Mouse (Mus musculus) midbrain, embryonic 14.5 days (tissue): Measurements from ENCODE around the gene Lefty2. TPM values are rescaled to one million over a fixed set of nuclear protein-coding genes. Genes with fewer than 3 reads are reported as not detected.

Experiments used
- ATAC-seq: fragments of 200-750 bp; cut with Nextera tagmentation; 2 replicates; pipeline ENCODE4 v1.8.0; 2017; ENCODE audit warnings: moderate number of reproducible peaks, moderate library complexity; ENCODE audit not compliant: low FRiP score, low TSS enrichment
- DNase-seq: peaks from one replicate; pipeline ENCODE4 v3.0.0-alpha.2; 2015
- H3K27ac ChIP-seq: fragments of 300-500 bp; sonication (generic); replicated peaks from 2 replicates; pipeline ENCODE4 v1.5.1; 2014; ENCODE audit warnings: mild to moderate bottlenecking, low read depth, low read length, moderate library complexity
- H3K27me3 ChIP-seq: fragments of 300-500 bp; sonication (generic); 2 replicates; pipeline ENCODE4 v1.6.1; 2014; ENCODE audit warnings: low read length, control low read depth, mixed read lengths; ENCODE audit not compliant: control insufficient read depth, insufficient read depth
- H3K36me3 ChIP-seq: fragments of 300-500 bp; sonication (generic); 2 replicates; pipeline ENCODE4 v1.6.1; 2014; ENCODE audit warnings: low read length, control low read depth; ENCODE audit not compliant: control insufficient read depth, insufficient read depth
- H3K4me1 ChIP-seq: fragments of 300-500 bp; sonication (generic); 2 replicates; pipeline ENCODE4 v1.6.1; 2014; ENCODE audit warnings: mild to moderate bottlenecking, antibody characterized with exemption, low read length, control low read depth; ENCODE audit not compliant: control insufficient read depth, insufficient read depth
- H3K4me2 ChIP-seq: fragments of 300-500 bp; sonication (generic); 2 replicates; pipeline ENCODE4 v1.6.1; 2014; ENCODE audit warnings: mild to moderate bottlenecking, low read length, moderate library complexity
- H3K4me3 ChIP-seq: fragments of 300-500 bp; sonication (generic); replicated peaks from 2 replicates; pipeline ENCODE4 v1.5.1; 2014; ENCODE audit warnings: low read depth, low read length
- H3K9ac ChIP-seq: fragments of 300-500 bp; sonication (generic); replicated peaks from 2 replicates; pipeline ENCODE4 v1.6.1; 2014; ENCODE audit warnings: mild to moderate bottlenecking, low read length, moderate library complexity
- H3K9me3 ChIP-seq: fragments of 300-500 bp; sonication (generic); 2 replicates; pipeline ENCODE4 v1.6.1; 2016; ENCODE audit warnings: low read length, control low read depth, mixed read lengths; ENCODE audit not compliant: control insufficient read depth
- WGBS: fragments of 180-500 bp; shearing (Covaris S2); extraction: QIAGEN DNeasy Blood & Tissue Kit; methylation state at CpG from one replicate; pipeline ENCODE4 v1.1.7; 2014; 5-methylcytosine and 5-hydroxymethylcytosine counted together
- polyA plus RNA-seq: library from polyadenylated mRNA; unstranded; fragments of >200 nt; fragmentation: Nextera tagmentation; extraction: Ambion mirVana; gene quantifications from 2 replicates; pipeline ENCODE4 v1.2.1, GENCODE M21; 2014

The Lefty2 gene
- polyA plus RNA-seq, 1 experiment from 2014 or later = 2.0 TPM

- no peaks in the 10 kb centered on the region for H3K4me1 ChIP-seq
- no peak for DNase-seq
- no peaks in the 10 kb centered on the region for H3K27me3 ChIP-seq
- no peak overlapping the region for H3K4me2 ChIP-seq
- no peak overlapping the region for H3K4me3 ChIP-seq
- no peak overlapping the region for H3K27ac ChIP-seq
- no peak for ATAC-seq
- H3K9me3 ChIP-seq = no peaks in the 10 kb centered on the region
- WGBS = 61% methylated on average over 1 of the region's 1 CpGs
- no peak overlapping the region for H3K9ac ChIP-seq
- H3K36me3 ChIP-seq = no peaks in the 10 kb centered on the region
Measured at GRCm38 (mm10) chr1:180917053-180917452, 24.1 kb downstream of the Lefty2 start.

- DNase-seq (peak; percentile 23), ATAC-seq (no peak)
- 31% methylated on average over 8 of the region's 8 CpGs for WGBS
- no peaks in the 10 kb centered on the region for H3K36me3 ChIP-seq
- H3K9ac ChIP-seq = no peak overlapping the region
- no peaks in the 10 kb centered on the region for H3K27me3 ChIP-seq
- no peak overlapping the region for H3K4me2 ChIP-seq
- H3K4me1 ChIP-seq = no peaks in the 10 kb centered on the region
- H3K27ac ChIP-seq = no peak overlapping the region
- no peak overlapping the region for H3K4me3 ChIP-seq
- H3K9me3 ChIP-seq = no peaks in the 10 kb centered on the region
Measured at GRCm38 (mm10) chr1:180919686-180920085, 26.8 kb downstream of the Lefty2 start.

GRCm38 (mm10) chr1:180922273-180923048, 29.6 kb downstream of the Lefty2 start:
- no peaks in the 10 kb centered on the region for H3K36me3 ChIP-seq
- no peaks in the 10 kb centered on the region for H3K27me3 ChIP-seq
- H3K27ac ChIP-seq = no peak overlapping the region
- no peak overlapping the region for H3K9ac ChIP-seq
- H3K9me3 ChIP-seq = no peaks in the 10 kb centered on the region
- no peaks in the 10 kb centered on the region for H3K4me1 ChIP-seq
- no peak overlapping the region for H3K4me2 ChIP-seq
- H3K4me3 ChIP-seq = no peak overlapping the region
- no peak for ATAC-seq
- WGBS = 81% methylated on average over 6 of the region's 6 CpGs
- no peak for DNase-seq

- Histone ChIP-seq H3K36me3 (no peaks in the 10 kb centered on the region), H3K9ac (no peak overlapping the region), H3K4me1 (no peaks in the 10 kb centered on the region), H3K9me3 (no peaks in the 10 kb centered on the region), H3K27me3 (no peaks in the 10 kb centered on the region), H3K4me2 (no peak overlapping the region), H3K4me3 (no peak overlapping the region), H3K27ac (no peak overlapping the region)
- no peak for DNase-seq
- ATAC-seq = no peak
- WGBS = 49% methylated on average over 2 of the region's 2 CpGs
Measured at GRCm38 (mm10) chr1:180924737-180925136, 31.8 kb downstream of the Lefty2 start.

GRCm38 (mm10) chr1:180926286-180926685, 33.4 kb downstream of the Lefty2 start:
- H3K4me3 ChIP-seq = no peak overlapping the region
- no peaks in the 10 kb centered on the region for H3K9me3 ChIP-seq
- no peaks in the 10 kb centered on the region for H3K27me3 ChIP-seq
- H3K9ac ChIP-seq = no peak overlapping the region
- ATAC-seq (no peak), DNase-seq (no peak)
- H3K4me2 ChIP-seq = no peak overlapping the region
- no peak overlapping the region for H3K27ac ChIP-seq
- 74% methylated on average over 4 of the region's 4 CpGs for WGBS
- no peaks in the 10 kb centered on the region for H3K36me3 ChIP-seq
- no peaks in the 10 kb centered on the region for H3K4me1 ChIP-seq

- no peaks in the 10 kb centered on the region for H3K9me3 ChIP-seq
- H3K4me1 ChIP-seq = peaks cover 4% of the 10 kb centered on the region; the same call in 1 of the 2 replicates
- H3K9ac ChIP-seq = no peak overlapping the region
- DNase-seq (no peak), ATAC-seq (no peak)
- H3K27me3 ChIP-seq = 0 out of 2 replicates have a peak, but pooled peaks cover 4% of the 10 kb centered on the region
- 74% methylated on average over 2 of the region's 2 CpGs for WGBS
- H3K4me2 ChIP-seq = no peak overlapping the region
- no peak overlapping the region for H3K27ac ChIP-seq
- no peak overlapping the region for H3K4me3 ChIP-seq
- H3K36me3 ChIP-seq = no peaks in the 10 kb centered on the region
Measured at GRCm38 (mm10) chr1:180929599-180929998, 36.7 kb downstream of the Lefty2 start.

GRCm38 (mm10) chr1:180931106-180931505, 38.2 kb downstream of the Lefty2 start:
- no peak for ATAC-seq
- Histone ChIP-seq H3K27me3 (peaks cover 18% of the 10 kb centered on the region), H3K27ac (no peak overlapping the region), H3K36me3 (no peaks in the 10 kb centered on the region), H3K4me2 (no peak overlapping the region), H3K9me3 (no peaks in the 10 kb centered on the region), H3K9ac (no peak overlapping the region), H3K4me1 (peaks cover 4% of the 10 kb centered on the region; the same call in 1 of the 2 replicates), H3K4me3 (no peak overlapping the region)
- 71% methylated on average over 3 of the region's 3 CpGs for WGBS
- DNase-seq = no peak

- ATAC-seq (no peak), DNase-seq (peak; percentile 18)
- WGBS = 2% methylated on average over 6 of the region's 6 CpGs
- H3K4me3 ChIP-seq = no peak overlapping the region
- H3K9me3 ChIP-seq = no peaks in the 10 kb centered on the region
- H3K27me3 ChIP-seq = peaks cover 21% of the 10 kb centered on the region
- peaks cover 4% of the 10 kb centered on the region; the same call in 1 of the 2 replicates for H3K4me1 ChIP-seq
- H3K27ac ChIP-seq = no peak overlapping the region
- H3K4me2 ChIP-seq = no peak overlapping the region
- no peaks in the 10 kb centered on the region for H3K36me3 ChIP-seq
- no peak overlapping the region for H3K9ac ChIP-seq
Measured at GRCm38 (mm10) chr1:180933659-180934058, 40.8 kb downstream of the Lefty2 start.
